Mouse (Mus musculus): ENCODE data around the gene Bicral.

The Bicral gene

DNA sequence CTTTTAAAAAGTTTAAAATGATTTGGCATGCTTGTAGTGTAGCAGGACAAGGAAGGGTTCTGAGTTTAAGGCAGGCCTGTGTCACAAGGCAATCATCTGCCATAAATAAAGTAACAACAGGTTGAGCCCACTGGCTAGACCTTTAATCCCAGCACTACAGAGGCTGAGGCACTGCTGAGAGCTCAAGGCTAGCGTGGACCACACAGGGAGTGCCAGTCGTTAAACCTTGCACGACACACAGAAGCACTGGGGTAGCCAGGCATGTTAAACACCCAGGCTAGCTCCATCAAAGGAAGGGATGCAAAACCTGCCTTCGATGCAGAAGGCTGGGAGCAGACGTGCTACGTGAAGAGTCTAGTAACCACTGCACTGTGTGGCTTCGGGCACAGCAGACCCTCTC lies 14.6 kb downstream of the Bicral start:
- DNase-seq (ENCODE audit: low read depth, low spot score) = no peak

DNA sequence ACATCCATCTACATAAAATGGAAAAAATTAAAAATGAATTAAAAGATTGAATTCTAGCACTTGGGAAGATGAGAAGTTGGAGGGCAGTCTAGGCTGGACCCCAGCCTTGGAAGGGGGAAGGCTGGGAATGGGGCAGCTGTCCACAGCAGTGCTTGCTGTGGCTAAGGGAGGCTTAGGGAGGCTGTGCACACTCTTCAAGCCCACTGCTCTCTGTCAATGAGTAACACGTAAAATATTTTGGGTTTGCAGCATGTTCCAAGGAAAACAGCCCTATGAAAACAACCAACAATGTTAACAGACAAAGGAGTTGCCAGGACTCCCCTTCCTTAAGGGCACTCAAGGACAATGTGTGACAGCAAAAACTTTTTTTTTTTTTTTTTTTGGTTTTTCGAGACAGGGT lies 15.3 kb downstream of the Bicral start:
- no peak for DNase-seq (ENCODE audit: low read depth, low spot score)

DNA sequence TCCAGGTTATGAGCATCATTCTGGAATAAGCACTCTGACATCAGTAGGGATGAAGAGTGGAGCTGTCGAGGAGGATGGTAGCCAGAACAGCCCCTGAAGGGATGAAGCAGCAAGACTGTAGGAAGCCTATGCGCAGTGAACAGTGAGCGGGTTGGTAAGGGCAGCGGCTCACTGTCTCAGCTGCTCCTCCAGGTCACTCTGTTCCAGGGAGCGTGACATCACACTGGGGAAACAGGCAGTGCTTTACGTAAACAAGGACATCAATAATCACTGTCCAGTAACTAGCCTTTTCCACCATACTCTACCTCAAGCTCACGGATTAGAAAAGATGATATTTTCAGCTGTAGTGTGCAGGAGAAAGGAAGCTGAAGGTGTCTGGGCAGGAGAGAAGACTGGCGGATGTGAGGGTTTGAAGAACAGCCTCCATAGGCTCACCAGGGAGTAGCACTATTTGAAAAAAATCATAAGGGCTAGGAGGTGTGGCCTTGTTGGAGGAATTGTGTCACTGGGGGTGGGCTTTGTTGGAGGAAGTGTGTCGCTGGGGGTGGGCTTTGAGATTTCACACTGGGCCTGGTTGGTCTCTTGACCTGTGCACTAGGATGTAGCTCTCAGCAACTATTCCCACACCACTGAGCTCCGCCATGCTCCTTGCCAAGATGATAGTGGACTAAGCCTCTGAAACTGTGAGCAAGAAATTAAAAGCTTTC lies 17.8 kb downstream of the Bicral start:
- DNase-seq (ENCODE audit: low read depth, low spot score) = no peak

- DNase-seq (ENCODE audit: low read depth, low spot score) = no peak
Measured at GRCm38 (mm10) chr17:46838396-46838920, 19.8 kb downstream of the Bicral start.

- no peak for DNase-seq (ENCODE audit: low read depth, low spot score)
Measured at GRCm38 (mm10) chr17:46837897-46838296, 20.4 kb downstream of the Bicral start.

- peak; percentile 53 for DNase-seq (ENCODE audit: low read depth, low spot score)
Measured at GRCm38 (mm10) chr17:46835093-46835715, 23.1 kb downstream of the Bicral start.

DNA sequence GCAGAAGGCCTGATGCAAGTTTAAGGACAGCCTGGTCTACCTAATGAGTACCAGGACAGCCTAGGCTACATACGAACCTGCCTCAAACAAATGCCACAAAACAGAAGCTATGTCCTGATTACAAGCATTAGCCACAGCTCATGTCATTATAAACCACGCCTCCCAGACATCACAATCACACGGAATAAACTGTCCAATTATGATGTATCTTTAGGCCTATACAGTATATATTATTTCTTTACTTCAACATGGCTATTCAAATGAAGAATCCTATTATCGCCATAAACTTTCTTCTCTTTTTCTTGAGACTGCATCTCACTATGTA lies 25.3 kb downstream of the Bicral start:
- DNase-seq (ENCODE audit: low read depth, low spot score) = no peak

- DNase-seq (ENCODE audit: low read depth, low spot score) = no peak
Measured at GRCm38 (mm10) chr17:46832101-46832980, 25.9 kb downstream of the Bicral start.

GRCm38 (mm10) chr17:46829856-46830535 lies 28.3 kb downstream of the Bicral start:
- no peak for DNase-seq (ENCODE audit: low read depth, low spot score)

DNA sequence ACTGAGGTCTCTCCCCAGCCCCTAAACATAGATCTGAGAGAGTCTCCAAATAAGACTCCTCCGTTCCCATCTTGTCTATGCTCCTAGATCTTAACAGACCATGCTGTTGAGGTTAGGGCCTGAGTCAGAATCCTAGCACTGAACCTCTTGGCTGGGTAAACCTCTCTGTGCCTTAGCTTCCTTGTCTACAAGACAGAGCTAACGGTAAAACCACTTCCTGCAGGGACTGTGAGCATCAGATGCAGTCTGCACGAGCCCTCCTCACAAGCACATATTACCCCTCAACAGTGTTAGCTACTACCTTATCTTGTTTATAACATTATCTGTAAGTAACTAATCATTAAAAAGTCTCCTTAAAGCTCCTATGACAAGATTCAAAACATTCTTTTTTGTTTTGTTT lies 29.3 kb downstream of the Bicral start:
- DNase-seq (ENCODE audit: low read depth, low spot score) = no peak

- no peak for DNase-seq (ENCODE audit: low read depth, low spot score)
Measured at GRCm38 (mm10) chr17:46823091-46823490, 35.2 kb downstream of the Bicral start.

DNA sequence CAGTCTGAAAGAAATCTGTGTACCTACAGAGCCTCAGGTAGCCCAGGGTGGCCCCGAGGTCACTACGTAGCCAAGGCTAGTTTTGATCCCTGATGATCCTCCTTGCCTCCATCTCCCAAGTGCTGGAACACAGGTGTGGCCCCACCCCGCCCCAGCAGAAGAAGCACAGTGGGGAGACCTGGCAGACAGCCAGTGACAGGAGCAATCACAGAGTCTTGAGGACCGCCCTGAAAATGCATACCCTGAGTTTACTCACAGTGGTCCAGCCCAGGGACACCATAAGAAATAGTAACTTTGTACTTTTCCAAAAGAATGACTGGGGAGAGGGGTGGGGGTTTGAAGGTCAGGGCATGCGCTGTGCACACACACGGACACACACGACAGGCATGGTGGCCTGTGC lies 37.7 kb downstream of the Bicral start:
- DNase-seq (ENCODE audit: low read depth, low spot score) = no peak

DNA sequence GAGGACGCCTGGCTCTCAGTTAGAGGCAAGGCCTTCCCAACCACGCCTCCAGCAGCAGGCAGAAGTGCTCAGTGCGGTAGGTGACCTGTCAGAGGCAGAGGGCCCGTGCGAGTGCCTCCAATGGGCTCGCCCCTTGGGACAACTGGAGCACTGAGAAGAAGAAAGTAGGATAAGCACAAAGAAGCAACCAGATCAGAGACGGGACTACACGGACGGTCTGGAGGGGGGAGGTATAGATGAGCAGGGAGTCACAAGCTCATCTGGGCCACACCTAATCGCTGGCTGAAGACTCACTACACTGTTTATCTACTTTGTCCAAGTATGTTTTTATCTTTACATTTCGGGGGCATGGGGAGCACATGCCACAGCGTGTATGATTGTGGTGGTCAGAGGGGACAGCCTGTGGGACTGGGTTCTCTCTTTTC lies 40.5 kb downstream of the Bicral start:
- DNase-seq (ENCODE audit: low read depth, low spot score) = no peak

- DNase-seq (ENCODE audit: low read depth, low spot score) = no peak
Measured at GRCm38 (mm10) chr17:46816306-46816705, 42.0 kb downstream of the Bicral start.

DNA sequence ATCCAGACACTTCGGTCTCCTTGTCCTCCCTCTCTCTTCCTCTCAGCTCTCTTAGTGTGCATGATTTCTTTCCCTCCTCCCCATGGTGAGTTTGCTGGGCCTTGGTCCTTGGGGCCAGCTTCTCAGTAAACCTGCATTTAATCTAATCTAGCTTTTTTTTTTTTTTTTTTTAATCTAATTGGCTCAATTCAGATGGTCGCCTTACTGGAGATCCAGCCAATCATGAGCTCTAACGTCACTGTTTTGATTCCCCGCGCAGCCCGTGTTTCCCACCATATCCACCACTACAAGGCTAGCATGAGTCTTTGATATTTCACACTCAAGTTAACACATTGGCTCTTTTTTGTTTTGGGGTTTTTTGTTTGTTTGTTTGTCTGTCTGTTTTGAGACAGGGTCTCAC lies 43.8 kb downstream of the Bicral start:
- no peak for DNase-seq (ENCODE audit: low read depth, low spot score)

DNA sequence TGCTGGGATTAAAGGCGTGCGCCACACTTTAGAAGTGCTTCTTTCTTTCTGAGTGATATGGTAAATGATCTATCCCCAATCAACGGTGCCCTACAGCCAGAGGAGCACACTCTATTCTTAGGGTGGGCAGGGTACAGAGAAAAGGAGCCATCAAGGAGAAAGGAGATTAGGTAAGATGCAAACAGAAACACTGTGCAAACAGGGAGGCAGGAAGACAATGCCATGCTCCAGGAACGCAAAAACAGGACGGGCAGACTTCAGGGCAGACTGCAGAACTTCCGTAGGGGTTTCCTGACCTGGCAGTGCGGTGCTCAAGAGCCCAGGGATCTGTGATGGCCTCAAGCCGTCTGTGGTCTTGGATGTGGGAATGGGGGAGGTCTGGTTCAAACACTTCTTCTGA lies 44.6 kb downstream of the Bicral start:
- no peak for DNase-seq (ENCODE audit: low read depth, low spot score)

DNA sequence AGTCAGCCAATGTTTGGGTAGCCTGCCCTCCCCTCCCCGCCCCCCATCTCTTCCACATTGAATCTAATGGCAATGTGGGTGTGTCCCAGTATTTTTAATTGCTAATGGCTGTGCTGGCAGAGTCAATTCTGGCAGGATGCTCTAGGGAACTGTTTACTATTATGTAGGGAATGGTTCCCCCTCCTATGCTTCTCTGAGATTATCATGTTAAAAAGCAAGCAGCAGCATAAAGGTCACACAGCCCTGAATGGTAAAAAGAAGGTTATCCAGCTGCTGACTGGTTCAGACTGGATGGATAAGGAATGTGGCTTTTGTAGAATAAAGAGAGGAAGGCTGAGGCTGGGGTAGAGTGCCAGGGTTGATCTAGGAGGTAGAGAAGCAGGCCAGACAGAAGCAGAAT lies 45.8 kb downstream of the Bicral start:
- DNase-seq (ENCODE audit: low read depth, low spot score) = no peak

- DNase-seq (ENCODE audit: low read depth, low spot score) = no peak
Measured at GRCm38 (mm10) chr17:46810672-46811071, 47.6 kb downstream of the Bicral start.

- no peak for DNase-seq (ENCODE audit: low read depth, low spot score)
Measured at GRCm38 (mm10) chr17:46809131-46809830, 49.0 kb downstream of the Bicral start.

DNA sequence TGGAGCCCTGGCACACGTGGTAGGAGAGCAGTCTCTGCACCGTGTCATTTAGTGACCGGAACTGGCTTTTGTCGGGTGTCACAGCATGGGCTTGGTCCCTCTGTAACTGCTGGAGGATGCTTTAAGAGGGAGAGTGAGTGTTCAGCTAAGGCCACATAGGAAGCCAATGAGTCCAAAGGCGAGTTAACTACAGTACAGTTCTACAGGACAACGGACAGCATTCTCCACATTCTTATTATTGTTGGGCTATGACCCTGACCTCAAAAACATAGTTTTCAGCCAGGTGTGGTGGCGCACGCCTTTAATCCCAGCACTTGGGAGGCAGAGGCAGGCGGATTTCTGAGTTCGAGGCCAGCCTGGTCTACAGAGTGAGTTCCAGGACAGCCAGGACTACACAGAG lies 49.9 kb downstream of the Bicral start:
- no peak for DNase-seq (ENCODE audit: low read depth, low spot score)

- DNase-seq (ENCODE audit: low read depth, low spot score) = no peak
Measured at GRCm38 (mm10) chr17:46801761-46802160, 56.5 kb downstream of the Bicral start.

All from forelimb bud, embryonic 11.5 days (tissue).